Mouse (Mus musculus) forebrain, embryonic 10.5 days (tissue): ENCODE results near the gene Tacc3. TPM values are rescaled to one million over a fixed set of nuclear protein-coding genes. Genes with fewer than 3 reads are reported as not detected.

Experiments used
- DNase-seq: peaks from one replicate; pipeline ENCODE4 v3.0.0-alpha.2; 2017; ENCODE audit warnings: low spot score; ENCODE audit errors: extremely low spot score
- H3K27ac ChIP-seq: fragments of 300-500 bp; sonication (generic); 2 replicates; pipeline ENCODE4 v1.5.1; 2016; ENCODE audit warnings: mild to moderate bottlenecking
- H3K27me3 ChIP-seq: fragments of 300-500 bp; sonication (generic); 2 replicates; pipeline ENCODE4 v1.6.1; 2016; ENCODE audit warnings: mild to moderate bottlenecking; ENCODE audit not compliant: poor library complexity, severe bottlenecking
- H3K36me3 ChIP-seq: fragments of 300-500 bp; sonication (generic); replicated peaks from 2 replicates; pipeline ENCODE4 v1.6.1; 2016; ENCODE audit warnings: mild to moderate bottlenecking, moderate library complexity
- H3K4me1 ChIP-seq: fragments of 300-500 bp; sonication (generic); 2 replicates; pipeline ENCODE4 v1.6.1; 2016
- H3K4me3 ChIP-seq: fragments of 300-500 bp; sonication (generic); 2 replicates; pipeline ENCODE4 v1.5.1; 2016; ENCODE audit warnings: mild to moderate bottlenecking, moderate library complexity
- H3K9me3 ChIP-seq: fragments of 300-500 bp; sonication (generic); 2 replicates; pipeline ENCODE4 v1.6.1; 2016; ENCODE audit warnings: mild to moderate bottlenecking, moderate library complexity
- WGBS: fragments of 180-500 bp; shearing (Covaris S2); methylation state at CpG from one replicate; pipeline ENCODE4 v1.1.7; 2016; 5-methylcytosine and 5-hydroxymethylcytosine counted together
- polyA plus RNA-seq: library from polyadenylated mRNA; unstranded; fragments of >200 nt; fragmentation: Nextera tagmentation; extraction: Ambion mirVana; gene quantifications from 2 replicates; pipeline ENCODE4 v1.2.1, GENCODE M21; 2016

The Tacc3 gene
- polyA plus RNA-seq, 1 experiment from 2014 or later: 349 TPM

DNA sequence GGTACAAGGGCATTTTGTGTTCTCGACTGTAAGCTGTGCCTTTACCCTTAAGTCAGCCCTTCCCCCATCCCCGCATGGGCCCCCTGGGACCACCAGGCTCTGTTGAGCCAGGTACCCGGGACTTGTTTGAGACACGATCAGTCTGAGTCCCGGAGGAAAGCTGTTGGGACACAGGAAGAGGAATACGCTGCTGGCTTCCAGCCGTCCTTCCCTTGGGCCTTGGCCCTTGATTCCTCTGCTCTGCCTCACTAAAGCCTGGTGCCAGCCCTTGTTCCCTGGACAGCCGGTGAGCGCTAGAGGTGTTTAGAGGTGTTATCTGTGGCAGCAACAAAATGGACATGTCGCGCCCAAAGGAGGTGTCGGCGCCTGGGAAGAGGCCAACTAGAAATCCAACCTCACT is 42.1 kb downstream of the Tacc3 start:
- H3K9me3 ChIP-seq: no peaks in the 10 kb centered on the region
- peaks cover 99% of the 10 kb centered on the region for H3K27me3 ChIP-seq
- peak overlapping the region; percentile 92 for H3K27ac ChIP-seq
- peaks cover 100% of the 10 kb centered on the region for H3K4me1 ChIP-seq
- DNase-seq: no peak
- WGBS: 54% methylated on average over 13 of the region's 13 CpGs
- no peaks in the 10 kb centered on the region for H3K36me3 ChIP-seq
- H3K4me3 ChIP-seq: no peak overlapping the region

DNA sequence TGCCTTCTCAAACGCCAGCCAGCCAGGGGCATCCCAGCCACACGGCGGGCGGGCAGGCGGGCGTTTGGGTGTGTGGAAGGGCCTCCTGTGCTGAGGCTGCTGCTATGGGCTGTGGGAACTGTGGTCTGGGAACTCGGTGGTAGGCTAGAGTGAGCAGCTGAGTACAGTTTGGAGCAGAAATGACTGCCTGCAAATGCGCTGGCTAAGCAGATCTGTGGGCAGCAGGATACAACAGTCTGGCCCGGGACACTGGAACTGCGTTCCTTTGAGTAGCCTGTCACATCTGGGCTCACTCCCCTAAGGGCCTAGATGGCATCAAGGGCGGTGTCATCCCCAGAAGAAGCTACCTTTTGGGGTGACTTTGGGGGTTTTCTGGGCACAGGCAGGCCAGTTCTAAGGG is 43.9 kb downstream of the Tacc3 start:
- Histone ChIP-seq H3K27me3 (peaks cover 99% of the 10 kb centered on the region), H3K27ac (peak overlapping the region; percentile 27; the same call in 1 of the 2 replicates), H3K4me1 (peaks cover 100% of the 10 kb centered on the region), H3K9me3 (no peaks in the 10 kb centered on the region), H3K36me3 (no peaks in the 10 kb centered on the region), H3K4me3 (no peak overlapping the region)
- no peak for DNase-seq
- WGBS: 88% methylated on average over 11 of the region's 11 CpGs

DNA sequence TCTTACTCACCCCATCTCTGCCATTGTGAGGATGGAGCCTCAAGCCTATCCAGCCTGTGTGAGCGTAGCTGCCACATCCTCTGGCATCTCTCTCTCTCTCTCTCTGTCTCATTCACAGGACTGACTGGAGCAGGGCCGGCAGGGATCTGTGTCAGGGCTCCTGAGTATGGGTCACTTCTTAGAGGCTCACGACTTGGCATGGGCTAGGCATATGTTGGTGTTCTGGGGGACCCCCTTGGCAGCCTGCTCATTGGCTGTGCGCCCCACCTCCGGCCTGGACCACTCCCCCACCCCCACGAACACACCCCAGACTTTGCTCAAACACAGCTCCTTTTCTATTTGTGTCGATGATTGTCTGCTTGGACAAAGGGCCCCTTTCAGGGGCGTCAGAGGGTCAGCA is 46.1 kb downstream of the Tacc3 start:
- 33% methylated on average over 8 of the region's 8 CpGs for WGBS
- no peaks in the 10 kb centered on the region for H3K36me3 ChIP-seq
- H3K9me3 ChIP-seq: no peaks in the 10 kb centered on the region
- peaks cover 92% of the 10 kb centered on the region for H3K27me3 ChIP-seq
- H3K27ac ChIP-seq: peak overlapping the region; percentile 83
- no peak for DNase-seq
- peaks cover 90% of the 10 kb centered on the region for H3K4me1 ChIP-seq
- peak overlapping the region; percentile 1; the same call in 1 of the 2 replicates for H3K4me3 ChIP-seq

DNA sequence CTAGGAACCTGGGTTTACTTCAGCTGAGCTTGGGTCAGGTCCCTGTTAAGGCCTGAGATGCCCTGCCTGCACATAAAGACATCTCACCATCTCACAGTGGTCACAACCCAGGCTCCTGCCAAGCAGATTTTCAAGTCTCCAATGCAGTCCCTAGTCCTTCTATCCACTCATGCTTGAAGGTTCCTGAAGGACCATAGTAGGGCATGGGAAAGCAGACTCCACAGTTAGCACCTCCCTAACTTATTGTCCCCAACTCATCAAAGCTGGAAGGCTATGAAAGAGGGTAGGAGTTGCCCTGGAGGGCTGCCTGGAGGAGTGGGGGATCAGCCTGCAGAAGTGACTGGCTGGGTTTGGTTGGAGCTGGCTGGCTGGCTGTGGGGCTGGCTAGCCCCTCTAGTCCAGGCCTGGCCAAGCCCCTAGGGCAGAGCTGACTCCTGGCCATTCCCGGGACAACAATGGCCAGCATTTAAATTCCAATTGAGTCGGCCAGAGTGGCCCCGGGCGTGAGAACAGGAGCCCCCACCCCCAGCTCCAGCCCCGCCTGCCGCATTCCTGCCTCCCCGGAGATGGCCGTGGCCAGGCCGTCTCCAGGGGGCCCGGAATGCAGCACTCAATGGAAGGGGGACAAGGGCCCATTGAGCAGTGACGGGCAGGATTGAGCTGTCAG is 47.1 kb downstream of the Tacc3 start:
- Histone ChIP-seq H3K36me3 (no peaks in the 10 kb centered on the region), H3K27me3 (peaks cover 81% of the 10 kb centered on the region), H3K4me3 (peak overlapping the region; percentile 33), H3K27ac (peak overlapping the region; percentile 83), H3K9me3 (no peaks in the 10 kb centered on the region), H3K4me1 (peaks cover 83% of the 10 kb centered on the region)
- peak; percentile 83 for DNase-seq
- WGBS: under 1% methylated on average over 11 of the region's 11 CpGs

DNA sequence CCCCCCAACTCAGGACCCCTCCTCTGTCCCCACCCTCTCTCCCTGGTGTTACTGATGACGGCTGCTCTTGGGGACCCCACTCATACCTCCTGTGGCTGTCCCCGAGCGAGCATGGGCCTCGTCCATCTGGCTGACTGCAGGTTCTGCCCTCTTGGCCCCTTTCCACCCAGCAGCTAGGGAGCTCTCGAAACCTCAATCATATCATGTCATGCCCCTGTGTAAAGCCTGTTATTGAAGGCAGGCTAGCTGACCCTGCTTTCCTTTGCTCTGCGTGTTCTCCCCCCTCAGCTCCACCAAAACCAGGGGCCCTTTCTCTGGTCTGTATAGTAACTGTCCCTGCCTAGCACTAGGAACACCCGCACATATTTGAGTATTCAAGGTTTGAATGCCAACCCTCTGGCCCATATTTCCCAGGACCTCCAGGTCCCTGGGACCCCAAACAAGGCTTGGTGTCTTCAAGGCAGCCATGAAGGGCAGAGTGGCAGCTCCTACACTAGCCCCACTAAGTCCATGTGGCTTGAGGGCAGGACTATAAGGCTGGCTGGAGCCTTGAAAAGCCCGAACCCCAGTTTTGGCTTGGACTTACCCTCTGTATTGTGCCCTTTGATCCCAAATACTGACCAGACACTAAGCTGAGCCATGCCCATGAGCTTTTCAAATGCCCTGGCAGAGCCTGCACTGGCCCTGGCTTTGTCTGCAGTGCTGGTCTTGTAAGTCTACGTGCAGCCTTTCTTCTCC is 47.9 kb downstream of the Tacc3 start:
- no peaks in the 10 kb centered on the region for H3K36me3 ChIP-seq
- H3K4me3 ChIP-seq: peak overlapping the region; percentile 33
- 18% methylated on average over 9 of the region's 9 CpGs for WGBS
- H3K27me3 ChIP-seq: peaks cover 79% of the 10 kb centered on the region
- H3K27ac ChIP-seq: peak overlapping the region; percentile 83
- peaks cover 76% of the 10 kb centered on the region for H3K4me1 ChIP-seq
- DNase-seq: no peak
- no peaks in the 10 kb centered on the region for H3K9me3 ChIP-seq

DNA sequence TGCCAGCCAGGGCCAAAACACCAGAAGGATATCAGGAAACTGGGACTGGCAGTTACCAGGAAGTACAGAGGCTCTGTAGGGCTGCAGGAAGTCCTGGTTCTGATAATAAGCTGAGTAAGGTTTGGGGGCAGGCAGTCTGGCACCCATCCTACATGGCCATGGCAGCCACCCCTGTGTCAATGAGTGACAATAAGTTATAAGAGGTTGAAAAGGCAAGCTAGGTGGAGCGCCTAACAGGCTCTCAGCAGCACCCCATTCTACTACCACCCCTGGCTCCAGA is 48.4 kb downstream of the Tacc3 start:
- H3K36me3 ChIP-seq: no peaks in the 10 kb centered on the region
- no peak for DNase-seq
- H3K27me3 ChIP-seq: peaks cover 75% of the 10 kb centered on the region
- H3K9me3 ChIP-seq: no peaks in the 10 kb centered on the region
- H3K4me3 ChIP-seq: 0 out of 2 replicates have a peak overlapping the region, but pooled peaks have one; percentile 1
- H3K27ac ChIP-seq: peak overlapping the region; percentile 83
- H3K4me1 ChIP-seq: peaks cover 71% of the 10 kb centered on the region
- WGBS: 86% methylated on average over 1 of the region's 1 CpGs

DNA sequence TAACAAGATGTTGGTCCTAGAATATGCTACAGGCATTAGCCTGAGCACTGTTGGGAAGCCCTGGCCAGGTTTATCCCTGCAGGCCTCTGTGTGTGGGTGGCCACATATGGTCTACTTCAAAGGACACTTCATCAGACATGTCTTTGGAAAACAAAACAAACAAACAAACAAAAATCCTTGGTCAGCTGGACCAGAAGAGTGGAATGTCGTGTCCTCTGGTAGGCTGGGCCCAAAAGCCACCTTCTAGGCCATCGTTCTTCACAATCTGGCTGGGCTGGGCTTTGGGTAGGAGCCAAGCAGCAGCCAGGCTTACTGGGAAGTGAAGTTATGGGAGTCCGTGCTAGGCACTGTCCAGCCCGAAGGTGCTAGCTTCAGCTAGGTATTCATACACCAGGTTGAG is 49.2 kb downstream of the Tacc3 start:
- Histone ChIP-seq H3K27ac (peak overlapping the region; percentile 83), H3K4me3 (no peak overlapping the region), H3K9me3 (no peaks in the 10 kb centered on the region), H3K27me3 (peaks cover 70% of the 10 kb centered on the region), H3K4me1 (peaks cover 62% of the 10 kb centered on the region), H3K36me3 (no peaks in the 10 kb centered on the region)
- WGBS: 90% methylated on average over 4 of the region's 4 CpGs
- DNase-seq: no peak

DNA sequence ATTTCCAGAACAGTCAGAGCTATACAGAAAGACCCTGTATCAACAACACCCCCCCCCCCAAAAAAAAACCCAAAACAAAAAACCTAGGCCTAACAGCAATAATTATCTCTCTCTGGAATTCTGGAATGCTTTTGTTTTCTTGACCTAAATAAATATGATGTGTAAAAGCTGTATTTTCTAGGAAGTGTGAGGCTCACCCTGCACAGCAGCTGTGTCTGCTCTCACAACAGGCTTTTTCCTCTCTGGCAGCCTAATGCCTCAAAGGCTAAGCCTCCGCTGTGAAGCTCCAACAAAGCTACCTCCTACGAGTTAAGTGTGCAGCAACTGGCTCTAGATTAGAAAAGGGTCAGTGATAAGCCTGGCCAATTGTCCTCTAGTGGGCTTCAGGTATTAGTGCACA is 51.1 kb downstream of the Tacc3 start:
- Histone ChIP-seq H3K27me3 (peaks cover 69% of the 10 kb centered on the region), H3K9me3 (no peaks in the 10 kb centered on the region), H3K4me3 (no peak overlapping the region), H3K36me3 (no peaks in the 10 kb centered on the region), H3K27ac (peak overlapping the region; percentile 13; the same call in 1 of the 2 replicates), H3K4me1 (peaks cover 44% of the 10 kb centered on the region)
- no peak for DNase-seq
- 36% methylated on average over 2 of the region's 2 CpGs for whole genome bisulfite sequencing

DNA sequence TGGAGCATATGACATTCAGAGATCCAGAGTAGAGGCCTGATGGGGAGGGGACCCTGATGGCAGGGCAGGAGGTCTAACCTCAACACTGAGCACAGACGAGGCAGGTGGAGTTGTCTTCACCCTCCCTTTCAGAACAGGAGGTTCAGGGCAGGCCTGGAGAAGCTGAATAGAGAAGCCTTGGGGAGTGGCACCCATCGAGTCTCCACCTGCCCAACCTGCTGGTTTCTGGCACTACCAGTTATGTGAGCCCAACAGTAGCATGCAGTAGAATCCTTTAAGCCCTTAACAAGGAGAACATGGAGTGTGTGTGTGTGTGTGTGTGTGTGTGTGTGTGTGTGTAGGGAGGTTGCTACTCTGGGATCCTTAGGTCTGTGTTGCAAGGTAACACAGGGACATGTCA is 54.6 kb downstream of the Tacc3 start:
- H3K27ac ChIP-seq: no peak overlapping the region
- no peak for DNase-seq
- no peak overlapping the region for H3K4me3 ChIP-seq
- H3K27me3 ChIP-seq: peaks cover 65% of the 10 kb centered on the region
- 86% methylated on average over 2 of the region's 2 CpGs for WGBS
- H3K36me3 ChIP-seq: no peaks in the 10 kb centered on the region
- no peaks in the 10 kb centered on the region for H3K9me3 ChIP-seq
- H3K4me1 ChIP-seq: peaks cover 35% of the 10 kb centered on the region

DNA sequence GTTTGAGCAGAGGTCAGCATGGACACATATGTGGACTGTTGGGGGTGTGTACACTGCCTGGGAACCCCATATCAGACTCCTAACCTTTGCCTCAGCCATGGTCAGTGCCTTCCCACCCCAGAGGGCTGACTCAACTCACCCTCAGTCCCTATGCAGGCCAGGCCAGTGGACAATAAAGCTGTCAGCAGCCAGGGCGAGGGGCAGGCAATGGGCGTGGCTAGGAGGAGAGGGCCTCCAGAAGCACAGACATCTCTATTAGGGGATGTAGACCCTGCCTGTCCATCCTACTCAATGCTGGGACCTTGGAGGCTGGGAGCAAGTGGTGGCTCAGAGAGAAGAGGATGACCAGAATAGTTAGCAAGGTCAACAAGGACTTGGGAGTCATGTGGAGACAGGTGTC is 57.3 kb downstream of the Tacc3 start:
- peaks cover 80% of the 10 kb centered on the region for H3K27me3 ChIP-seq
- WGBS: 63% methylated on average over 2 of the region's 2 CpGs
- no peaks in the 10 kb centered on the region for H3K36me3 ChIP-seq
- no peaks in the 10 kb centered on the region for H3K9me3 ChIP-seq
- H3K27ac ChIP-seq: peak overlapping the region; percentile 35; the same call in 1 of the 2 replicates
- no peak overlapping the region for H3K4me3 ChIP-seq
- no peak for DNase-seq
- peaks cover 42% of the 10 kb centered on the region for H3K4me1 ChIP-seq

DNA sequence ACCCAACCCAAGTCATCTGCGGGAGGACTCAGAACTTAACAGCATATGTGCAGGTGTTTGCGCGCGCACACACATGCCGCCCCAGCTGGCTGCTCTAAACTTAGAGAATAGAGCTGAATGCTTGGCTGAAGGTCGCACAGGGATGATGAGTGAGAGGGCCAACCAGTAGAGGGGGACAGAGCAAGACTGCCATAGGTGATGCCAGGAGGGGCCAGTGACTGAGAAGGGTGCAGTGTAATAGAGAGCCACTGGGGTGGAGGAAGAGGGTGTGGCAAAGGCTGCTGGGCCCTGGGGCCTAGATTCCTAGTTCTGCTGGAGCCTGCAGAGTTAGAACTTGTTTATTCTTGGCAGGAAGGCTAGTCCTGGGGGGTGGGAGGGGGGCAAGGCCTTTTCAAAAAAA is 58.5 kb downstream of the Tacc3 start:
- Histone ChIP-seq H3K27ac (0 out of 2 replicates have a peak overlapping the region, but pooled peaks have one; percentile 20), H3K36me3 (no peaks in the 10 kb centered on the region), H3K9me3 (no peaks in the 10 kb centered on the region), H3K4me3 (no peak overlapping the region), H3K4me1 (peaks cover 55% of the 10 kb centered on the region), H3K27me3 (peaks cover 86% of the 10 kb centered on the region)
- 82% methylated on average over 6 of the region's 6 CpGs for WGBS
- no peak for DNase-seq

DNA sequence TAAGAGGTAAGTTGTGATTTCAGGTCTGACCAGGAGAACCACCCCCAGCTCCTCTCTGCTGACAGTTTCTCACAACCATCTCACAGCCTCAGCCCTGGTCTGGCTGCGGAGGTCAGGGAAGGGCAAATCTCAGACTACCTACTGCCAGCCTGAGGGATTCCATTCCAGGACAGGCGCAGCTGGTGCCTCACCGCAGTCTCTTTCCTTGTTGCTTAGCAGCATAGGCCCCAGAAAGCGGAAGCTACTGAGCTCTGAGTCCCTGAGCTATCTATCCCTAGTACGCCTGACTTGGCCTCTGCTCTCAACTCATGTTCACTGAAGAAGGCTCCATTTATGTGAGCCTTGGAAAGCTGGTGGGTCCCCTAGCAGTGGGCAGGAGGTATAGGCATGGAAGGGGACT is 60.5 kb downstream of the Tacc3 start:
- peak overlapping the region; percentile 46; the same call in 1 of the 2 replicates for H3K27ac ChIP-seq
- H3K9me3 ChIP-seq: no peaks in the 10 kb centered on the region
- H3K4me3 ChIP-seq: no peak overlapping the region
- DNase-seq: no peak
- peaks cover 7% of the 10 kb centered on the region; the same call in 1 of the 2 replicates for H3K36me3 ChIP-seq
- H3K27me3 ChIP-seq: peaks cover 91% of the 10 kb centered on the region
- H3K4me1 ChIP-seq: peaks cover 75% of the 10 kb centered on the region
- 68% methylated on average over 5 of the region's 5 CpGs for WGBS

DNA sequence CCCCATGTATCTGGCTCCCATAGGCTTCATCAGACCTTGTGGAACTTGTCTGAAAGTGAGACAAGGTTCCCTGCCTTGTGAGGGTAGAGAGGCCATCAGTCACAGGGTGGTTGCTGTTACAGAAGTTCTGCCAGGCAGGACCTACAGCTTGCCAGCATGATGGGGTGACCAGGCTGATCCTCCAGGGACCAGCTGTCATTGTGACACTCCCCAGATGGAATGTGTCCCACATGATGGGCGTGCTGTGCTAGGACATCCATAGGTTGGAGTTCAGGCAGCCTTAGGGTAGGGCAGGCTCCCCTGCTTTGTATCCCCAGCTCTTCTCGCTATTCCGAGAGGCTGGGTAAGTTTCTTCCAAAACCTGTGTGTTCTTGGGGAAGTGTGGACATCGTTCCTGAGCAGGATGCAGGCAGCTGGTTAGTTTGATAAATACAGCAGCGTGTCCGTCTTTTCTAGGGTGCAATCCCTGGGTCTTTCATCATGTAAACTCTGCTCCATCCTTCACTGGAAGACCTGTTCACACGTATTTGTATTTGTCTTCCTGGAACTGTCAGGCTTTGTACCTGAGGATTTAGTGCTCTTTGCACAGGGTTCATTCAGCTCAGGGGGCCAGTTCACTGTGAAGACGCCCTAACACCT is 63.0 kb downstream of the Tacc3 start:
- peaks cover 84% of the 10 kb centered on the region for H3K4me1 ChIP-seq
- peaks cover 94% of the 10 kb centered on the region for H3K27me3 ChIP-seq
- peak overlapping the region; percentile 87 for H3K4me3 ChIP-seq
- no peaks in the 10 kb centered on the region for H3K9me3 ChIP-seq
- H3K36me3 ChIP-seq: peaks cover 31% of the 10 kb centered on the region
- no peak for DNase-seq
- 14% methylated on average over 8 of the region's 8 CpGs for WGBS
- H3K27ac ChIP-seq: peak overlapping the region; percentile 93
